ENCODE assay signal across 11 mouse cellular contexts in genomic region chr12:76345759-76346455, GRCm38 (mm10). TPM values are rescaled to one million over a fixed set of nuclear protein-coding genes. Genes with fewer than 3 reads are reported as not detected.
A peak's percentile ranks its signal among the peaks of the same experiment; 100 is the strongest.
DNase-seq lines count a peak whose midpoint lies in the region; ATAC-seq and TF ChIP-seq lines count a peak whose summit lies in the region.
"Had no signal": no experiment of that assay in that cellular context is flagged by ENCODE, and none has a peak within 500 bp of the region (broad histone marks: within the 10 kb centered on the region; RNA-seq: fewer than 3 reads in every experiment).

No protein-coding gene starts in this region.

- DNase-seq in forebrain, postnatal 0 days: no peak
- peak; percentile 63 for DNase-seq in 3T3-L1 (ENCODE audit: low read depth, low spot score)
- DNase-seq in lung, postnatal 36 days: peak; percentile 82
- no peak for DNase-seq in limb, embryonic 10.5 days (ENCODE audit: low spot score)
- no peak for DNase-seq in right cerebral cortex, postnatal 25 days
- no peak for DNase-seq in c-Kit-positive CD71-positive TER-119-positive erythroid progenitor cells, embryonic 14.5 days (ENCODE audit: low spot score)
- DNase-seq: cerebellum, adult 11-12 months; gastrocnemius, postnatal 36 days had no signal

- no peak for ATAC-seq in forebrain, postnatal 0 days
- no peak for ATAC-seq in forebrain, embryonic 13.5 days

- no peaks in the 10 kb centered on the region for H3K27me3 ChIP-seq in forebrain, postnatal 0 days (ENCODE audit: insufficient read depth, low read length)
- no peaks in the 10 kb centered on the region for H3K27me3 ChIP-seq in forebrain, embryonic 13.5 days
- no peaks in the 10 kb centered on the region for H3K27me3 ChIP-seq in limb, embryonic 10.5 days (ENCODE audit: low read depth, poor library complexity, severe bottlenecking)
- H3K27me3 ChIP-seq: neural tube, embryonic 12.5 days had no signal

- TF ChIP-seq CTCF in forebrain, postnatal 0 days (IDR thresholded peaks at IDR 0.05; ENCODE audit: low read depth): peak; percentile 32; the same call in 1 of the 2 replicates
- peak; percentile 65 for TF ChIP-seq CTCF in bone marrow, adult 2 months (IDR thresholded peaks at IDR 0.05; ENCODE audit: control insufficient read depth, insufficient read depth, low read length)

- H3K9me3 ChIP-seq in forebrain, postnatal 0 days (ENCODE audit: low read length): no peaks in the 10 kb centered on the region
- H3K9me3 ChIP-seq in forebrain, embryonic 13.5 days (replicated peaks): no peaks in the 10 kb centered on the region
- H3K9me3 ChIP-seq in limb, embryonic 10.5 days (replicated peaks): no peaks in the 10 kb centered on the region
- H3K9me3 ChIP-seq: neural tube, embryonic 12.5 days had no signal

- no peak for TF ChIP-seq POLR2A in bone marrow, adult 2 months (IDR thresholded peaks at IDR 0.05; ENCODE audit: borderline replicate concordance, control insufficient read depth, low read depth, low read length)

- H3K27ac ChIP-seq in forebrain, postnatal 0 days (ENCODE audit: low read depth, low read length): no peak overlapping the region
- no peak overlapping the region for H3K27ac ChIP-seq in forebrain, embryonic 13.5 days
- no peak overlapping the region for H3K27ac ChIP-seq in bone marrow, adult 2 months (ENCODE audit: control insufficient read depth, insufficient read depth, low read depth, low read length, poor library complexity)
- H3K27ac ChIP-seq in limb, embryonic 10.5 days: no peak overlapping the region
- H3K27ac ChIP-seq: neural tube, embryonic 12.5 days had no signal

- H3K9ac ChIP-seq in forebrain, postnatal 0 days: no peak overlapping the region
- H3K9ac ChIP-seq in forebrain, embryonic 13.5 days: no peak overlapping the region
- H3K9ac ChIP-seq: neural tube, embryonic 12.5 days had no signal

- no peaks in the 10 kb centered on the region for H3K4me1 ChIP-seq in forebrain, postnatal 0 days (ENCODE audit: insufficient read depth)
- no peaks in the 10 kb centered on the region for H3K4me1 ChIP-seq in forebrain, embryonic 13.5 days
- no peaks in the 10 kb centered on the region for H3K4me1 ChIP-seq in bone marrow, adult 2 months (ENCODE audit: control insufficient read depth, insufficient read depth, low read length)
- H3K4me1 ChIP-seq in limb, embryonic 10.5 days: no peaks in the 10 kb centered on the region
- H3K4me1 ChIP-seq: neural tube, embryonic 12.5 days had no signal

- WGBS in forebrain, postnatal 0 days: 86% methylated on average over 5 of the region's 6 CpGs
- WGBS in forebrain, embryonic 13.5 days: 88% methylated on average over 5 of the region's 6 CpGs
- WGBS in bone marrow, adult 2 months: 42% methylated on average over 6 of the region's 6 CpGs
- WGBS in limb, embryonic 10.5 days: 78% methylated on average over 6 of the region's 6 CpGs

- H3K4me2 ChIP-seq in forebrain, postnatal 0 days (ENCODE audit: low read depth): no peak overlapping the region
- H3K4me2 ChIP-seq in forebrain, embryonic 13.5 days: no peak overlapping the region
- H3K4me2 ChIP-seq: neural tube, embryonic 12.5 days had no signal

- no peak overlapping the region for H3K4me3 ChIP-seq in forebrain, postnatal 0 days (ENCODE audit: low read depth, low read length)
- H3K4me3 ChIP-seq in forebrain, embryonic 13.5 days: no peak overlapping the region
- H3K4me3 ChIP-seq in bone marrow, adult 2 months (replicated peaks; ENCODE audit: control insufficient read depth, low read depth, low read length): no peak overlapping the region
- H3K4me3 ChIP-seq in limb, embryonic 10.5 days: no peak overlapping the region
- H3K4me3 ChIP-seq: neural tube, embryonic 12.5 days had no signal

- peaks cover 21% of the 10 kb centered on the region for H3K36me3 ChIP-seq in forebrain, postnatal 0 days (ENCODE audit: insufficient read depth)
- H3K36me3 ChIP-seq in forebrain, embryonic 13.5 days (ENCODE audit: poor library complexity, severe bottlenecking): peaks cover 50% of the 10 kb centered on the region
- peaks cover 38% of the 10 kb centered on the region for H3K36me3 ChIP-seq in limb, embryonic 10.5 days

RNA-seq across cellular contexts. Expression of gene Akap5, which starts 21.2 kb away (rescaled TPM):
- 18.9 and 24.7 TPM in 2 replicates for total RNA-seq in forebrain, postnatal 0 days (2014; rRNA removed)
- polyA plus RNA-seq in forebrain, postnatal 0 days (2015; fragmentation: Nextera tagmentation; extraction: Ambion mirVana): 5.3 and 11.0 TPM in 2 replicates
- polyA plus RNA-seq in forebrain, embryonic 13.5 days (2015; fragmentation: Nextera tagmentation; extraction: Ambion mirVana): 4.5 and 5.3 TPM in 2 replicates
- polyA plus RNA-seq in bone marrow, adult 2 months (2011; ENCODE audit: insufficient read depth, insufficient read length, low replicate concordance, missing spikeins): 1.2 and 4.3 TPM in 2 replicates
- 1.2 and 1.9 TPM in 2 replicates for polyA plus RNA-seq in limb, embryonic 10.5 days (2016; fragmentation: Nextera tagmentation; extraction: Ambion mirVana)

RNA-seq across cellular contexts. Expression of gene Zbtb25, which starts 23.5 kb away (rescaled TPM):
- 15.0 and 25.8 TPM in 2 replicates for total RNA-seq in forebrain, postnatal 0 days (2014; rRNA removed)
- polyA plus RNA-seq in forebrain, postnatal 0 days (2015; fragmentation: Nextera tagmentation; extraction: Ambion mirVana): 13.0 and 13.2 TPM in 2 replicates
- polyA plus RNA-seq in forebrain, embryonic 13.5 days (2015; fragmentation: Nextera tagmentation; extraction: Ambion mirVana): 18.4 and 18.5 TPM in 2 replicates
- 5.5 and 7.8 TPM in 2 replicates for polyA plus RNA-seq in bone marrow, adult 2 months (2011; ENCODE audit: insufficient read depth, insufficient read length, low replicate concordance, missing spikeins)
- polyA plus RNA-seq in limb, embryonic 10.5 days (2016; fragmentation: Nextera tagmentation; extraction: Ambion mirVana): 15.9 and 16.3 TPM in 2 replicates

RNA-seq across cellular contexts. Expression of gene Zbtb1, which starts 24.2 kb away (rescaled TPM):
- total RNA-seq in forebrain, postnatal 0 days (2014; rRNA removed): 3.1 and 3.5 TPM in 2 replicates
- 1.5 and 2.0 TPM in 2 replicates for polyA plus RNA-seq in forebrain, postnatal 0 days (2015; fragmentation: Nextera tagmentation; extraction: Ambion mirVana)
- polyA plus RNA-seq in forebrain, embryonic 13.5 days (2015; fragmentation: Nextera tagmentation; extraction: Ambion mirVana): 5.5 and 5.6 TPM in 2 replicates
- 3.9 and 5.2 TPM in 2 replicates for polyA plus RNA-seq in bone marrow, adult 2 months (2011; ENCODE audit: insufficient read depth, insufficient read length, low replicate concordance, missing spikeins)
- polyA plus RNA-seq in limb, embryonic 10.5 days (2016; fragmentation: Nextera tagmentation; extraction: Ambion mirVana): 9.7 and 11.1 TPM in 2 replicates

RNA-seq across cellular contexts. Expression of gene Hspa2, which starts 58.1 kb away (rescaled TPM):
- total RNA-seq in forebrain, postnatal 0 days (2014; rRNA removed): 6.5 and 10.6 TPM in 2 replicates
- polyA plus RNA-seq in forebrain, postnatal 0 days (2015; fragmentation: Nextera tagmentation; extraction: Ambion mirVana): 8.4 and 11.6 TPM in 2 replicates
- 4.9 and 5.2 TPM in 2 replicates for polyA plus RNA-seq in forebrain, embryonic 13.5 days (2015; fragmentation: Nextera tagmentation; extraction: Ambion mirVana)
- polyA plus RNA-seq in bone marrow, adult 2 months (2011; ENCODE audit: insufficient read depth, insufficient read length, low replicate concordance, missing spikeins): 1.3 and 3.0 TPM in 2 replicates
- polyA plus RNA-seq in limb, embryonic 10.5 days (2016; fragmentation: Nextera tagmentation; extraction: Ambion mirVana): 4.8 and 4.9 TPM in 2 replicates

Comparison
In these comparisons a context has a peak if more than half of its experiments do, and no peak if none do; other contexts are left out.
1. DNase-seq: peak in 3T3-L1 (single experiment) and lung, postnatal 36 days (single experiment); none in forebrain, postnatal 0 days (single experiment), limb, embryonic 10.5 days (single experiment), right cerebral cortex, postnatal 25 days (single experiment) and c-Kit-positive CD71-positive TER-119-positive erythroid progenitor cells, embryonic 14.5 days (single experiment).